Mouse (Mus musculus): ENCODE measurements around the gene Col9a2. TPM values are rescaled to one million over a fixed set of nuclear protein-coding genes. Genes with fewer than 3 reads are reported as not detected.

Col9a2 gene
- polyA plus RNA-seq, 1 experiment from 2014 or later = 8.3 TPM

GRCm38 (mm10) chr4:121028659-121029392 is 10.4 kb upstream of the Col9a2 start:
- Histone ChIP-seq H3K9me3 (ENCODE audit: control insufficient read depth, low read length) (no peaks in the 10 kb centered on the region), H3K27me3 (ENCODE audit: control insufficient read depth, insufficient read depth, low read length) (no peaks in the 10 kb centered on the region), H3K9ac (replicated peaks; ENCODE audit: low read length) (no peak overlapping the region), H3K4me3 (replicated peaks; ENCODE audit: low read depth, low read length) (no peak overlapping the region), H3K4me1 (ENCODE audit: control insufficient read depth, insufficient read depth, low read length) (no peaks in the 10 kb centered on the region), H3K4me2 (ENCODE audit: low read length) (no peak overlapping the region), H3K27ac (replicated peaks; ENCODE audit: low read depth, low read length) (no peak overlapping the region), H3K36me3 (ENCODE audit: control insufficient read depth, insufficient read depth, low read length) (no peaks in the 10 kb centered on the region)
- DNase-seq (peak; percentile 74), ATAC-seq (ENCODE audit: low FRiP score, low TSS enrichment) (no peak)
- WGBS = 25% methylated on average over 14 of the region's 14 CpGs

DNA sequence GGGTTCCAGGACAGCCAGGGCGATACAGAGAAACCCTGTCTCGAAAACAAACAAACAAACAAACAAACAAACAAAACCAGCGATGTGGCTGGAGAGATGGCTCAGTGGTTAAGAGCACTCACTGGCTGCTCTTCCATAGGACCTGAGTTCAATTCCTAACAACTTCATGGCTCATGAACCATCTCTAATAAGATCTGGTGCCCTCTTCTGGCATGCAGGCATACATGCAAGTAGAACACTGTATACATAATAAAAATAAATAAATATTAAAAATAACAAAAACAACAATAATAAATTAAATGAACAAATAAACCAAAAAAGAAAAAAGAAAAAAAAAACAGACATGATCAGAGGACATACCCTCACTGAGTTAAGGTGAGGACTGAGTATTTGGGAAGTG is 9.6 kb upstream of the Col9a2 start:
- 78% methylated on average over 3 of the region's 3 CpGs for WGBS
- ATAC-seq (ENCODE audit: low FRiP score, low TSS enrichment) = no peak
- Histone ChIP-seq H3K9me3 (ENCODE audit: control insufficient read depth, low read length) (no peaks in the 10 kb centered on the region), H3K36me3 (ENCODE audit: control insufficient read depth, insufficient read depth, low read length) (no peaks in the 10 kb centered on the region), H3K4me3 (replicated peaks; ENCODE audit: low read depth, low read length) (no peak overlapping the region), H3K27me3 (ENCODE audit: control insufficient read depth, insufficient read depth, low read length) (no peaks in the 10 kb centered on the region), H3K4me1 (ENCODE audit: control insufficient read depth, insufficient read depth, low read length) (no peaks in the 10 kb centered on the region), H3K27ac (replicated peaks; ENCODE audit: low read depth, low read length) (no peak overlapping the region), H3K4me2 (ENCODE audit: low read length) (no peak overlapping the region), H3K9ac (replicated peaks; ENCODE audit: low read length) (no peak overlapping the region)
- no peak for DNase-seq

- Histone ChIP-seq H3K9ac (replicated peaks; ENCODE audit: low read length) (no peak overlapping the region), H3K4me1 (ENCODE audit: control insufficient read depth, insufficient read depth, low read length) (no peaks in the 10 kb centered on the region), H3K36me3 (ENCODE audit: control insufficient read depth, insufficient read depth, low read length) (no peaks in the 10 kb centered on the region), H3K9me3 (ENCODE audit: control insufficient read depth, low read length) (no peaks in the 10 kb centered on the region), H3K4me2 (ENCODE audit: low read length) (no peak overlapping the region), H3K4me3 (replicated peaks; ENCODE audit: low read depth, low read length) (no peak overlapping the region), H3K27ac (replicated peaks; ENCODE audit: low read depth, low read length) (no peak overlapping the region), H3K27me3 (ENCODE audit: control insufficient read depth, insufficient read depth, low read length) (no peaks in the 10 kb centered on the region)
- no peak for DNase-seq
- WGBS = 60% methylated on average over 4 of the region's 4 CpGs
- no peak for ATAC-seq (ENCODE audit: low FRiP score, low TSS enrichment)
These were observed 7.7 kb upstream of the Col9a2 start for GRCm38 (mm10) chr4:121031440-121031839.

DNA sequence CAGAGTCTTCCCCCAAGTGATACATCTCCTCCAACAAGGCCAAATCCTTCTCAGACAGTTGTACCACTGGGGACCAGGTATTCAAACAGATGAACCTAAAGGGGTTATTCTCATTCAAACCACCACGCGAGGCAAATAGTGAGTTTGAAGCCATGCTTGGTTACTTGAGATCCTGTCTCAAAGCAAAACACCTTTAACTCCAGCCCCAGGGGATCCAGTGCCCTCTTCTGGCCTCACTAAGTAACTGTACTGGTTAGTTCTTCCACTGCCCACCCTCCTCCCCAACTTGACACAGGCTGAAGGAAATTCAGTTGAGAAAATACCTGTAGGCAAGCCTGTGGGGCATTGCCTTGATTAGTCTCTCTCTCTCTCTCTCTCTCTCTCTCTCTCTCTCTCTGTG is 6.2 kb upstream of the Col9a2 start:
- Histone ChIP-seq H3K27ac (replicated peaks; ENCODE audit: low read depth, low read length) (no peak overlapping the region), H3K27me3 (ENCODE audit: control insufficient read depth, insufficient read depth, low read length) (no peaks in the 10 kb centered on the region), H3K9me3 (ENCODE audit: control insufficient read depth, low read length) (no peaks in the 10 kb centered on the region), H3K4me3 (replicated peaks; ENCODE audit: low read depth, low read length) (no peak overlapping the region), H3K4me1 (ENCODE audit: control insufficient read depth, insufficient read depth, low read length) (no peaks in the 10 kb centered on the region), H3K9ac (replicated peaks; ENCODE audit: low read length) (no peak overlapping the region), H3K36me3 (ENCODE audit: control insufficient read depth, insufficient read depth, low read length) (no peaks in the 10 kb centered on the region), H3K4me2 (ENCODE audit: low read length) (no peak overlapping the region)
- 71% methylated on average over 2 of the region's 2 CpGs for WGBS
- no peak for DNase-seq
- ATAC-seq (ENCODE audit: low FRiP score, low TSS enrichment) = no peak

- WGBS = 56% methylated on average over 14 of the region's 14 CpGs
- ATAC-seq (ENCODE audit: low FRiP score, low TSS enrichment) (no peak), DNase-seq (peak; percentile 41)
- H3K9me3 ChIP-seq (ENCODE audit: control insufficient read depth, low read length) = no peaks in the 10 kb centered on the region
- H3K27me3 ChIP-seq (ENCODE audit: control insufficient read depth, insufficient read depth, low read length) = peaks cover 9% of the 10 kb centered on the region; the same call in 1 of the 2 replicates
- H3K4me2 ChIP-seq (ENCODE audit: low read length) = peak overlapping the region; percentile 67
- H3K4me1 ChIP-seq (ENCODE audit: control insufficient read depth, insufficient read depth, low read length) = peaks cover 12% of the 10 kb centered on the region; the same call in 1 of the 2 replicates
- no peak overlapping the region for H3K27ac ChIP-seq (replicated peaks; ENCODE audit: low read depth, low read length)
- peak overlapping the region; percentile 41 for H3K4me3 ChIP-seq (replicated peaks; ENCODE audit: low read depth, low read length)
- no peaks in the 10 kb centered on the region for H3K36me3 ChIP-seq (ENCODE audit: control insufficient read depth, insufficient read depth, low read length)
- peak overlapping the region; percentile 68; the same call in 1 of the 2 replicates for H3K9ac ChIP-seq (replicated peaks; ENCODE audit: low read length)
These were observed 1.1 kb downstream of the Col9a2 start for GRCm38 (mm10) chr4:121040323-121040722.

DNA sequence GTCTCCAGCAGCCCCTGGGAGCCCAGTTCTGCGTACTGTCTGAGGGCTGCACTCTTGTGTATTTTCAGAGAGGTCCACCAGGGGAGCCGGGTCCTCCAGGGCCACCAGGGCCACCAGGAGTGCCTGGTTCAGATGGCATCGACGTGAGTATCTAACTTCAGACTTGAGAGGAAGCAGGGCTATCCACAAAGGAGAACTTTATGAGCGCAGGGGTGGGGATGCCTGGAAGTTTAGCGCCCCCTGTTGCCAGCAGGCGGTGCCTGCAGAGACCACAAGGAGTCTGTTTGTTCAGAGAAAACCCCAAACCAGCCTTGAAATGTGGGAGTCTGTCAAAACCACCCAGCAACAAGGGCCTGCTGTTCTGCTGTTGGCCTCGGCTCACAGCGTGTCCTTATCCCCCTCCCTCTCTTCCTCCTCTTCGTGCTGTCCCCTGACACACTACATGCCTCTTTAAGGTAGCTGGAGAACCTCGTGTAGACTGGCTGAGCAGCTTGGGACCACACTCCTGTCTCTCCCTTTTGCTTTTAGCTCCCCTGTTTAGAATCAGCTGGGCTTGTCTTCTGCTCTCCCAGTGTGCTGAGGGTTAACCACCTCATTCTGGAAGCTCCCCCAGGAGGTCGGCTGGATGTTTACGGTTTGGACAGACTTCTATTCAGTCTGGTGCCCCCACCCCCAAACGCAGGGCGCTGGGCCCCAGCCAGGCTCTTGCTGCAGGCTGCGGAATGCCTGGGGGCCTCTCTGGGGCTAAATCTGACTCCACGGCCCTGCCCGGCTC is 1.9 kb downstream of the Col9a2 start:
- ATAC-seq (ENCODE audit: low FRiP score, low TSS enrichment) = peak; percentile 53
- Histone ChIP-seq H3K4me1 (ENCODE audit: control insufficient read depth, insufficient read depth, low read length) (peaks cover 12% of the 10 kb centered on the region; the same call in 1 of the 2 replicates), H3K4me3 (replicated peaks; ENCODE audit: low read depth, low read length) (no peak overlapping the region), H3K36me3 (ENCODE audit: control insufficient read depth, insufficient read depth, low read length) (no peaks in the 10 kb centered on the region), H3K27ac (replicated peaks; ENCODE audit: low read depth, low read length) (peak overlapping the region; percentile 64), H3K9me3 (ENCODE audit: control insufficient read depth, low read length) (no peaks in the 10 kb centered on the region), H3K9ac (replicated peaks; ENCODE audit: low read length) (no peak overlapping the region; the same call in 1 of the 2 replicates), H3K27me3 (ENCODE audit: control insufficient read depth, insufficient read depth, low read length) (peaks cover 9% of the 10 kb centered on the region; the same call in 1 of the 2 replicates), H3K4me2 (ENCODE audit: low read length) (peak overlapping the region; percentile 30; the same call in 1 of the 2 replicates)
- WGBS = 6% methylated on average over 18 of the region's 18 CpGs
- peak; percentile 82 for DNase-seq

GRCm38 (mm10) chr4:121042472-121042871 is 3.3 kb downstream of the Col9a2 start:
- no peak for DNase-seq
- Histone ChIP-seq H3K36me3 (ENCODE audit: control insufficient read depth, insufficient read depth, low read length) (no peaks in the 10 kb centered on the region), H3K9ac (replicated peaks; ENCODE audit: low read length) (no peak overlapping the region), H3K27me3 (ENCODE audit: control insufficient read depth, insufficient read depth, low read length) (peaks cover 9% of the 10 kb centered on the region; the same call in 1 of the 2 replicates), H3K27ac (replicated peaks; ENCODE audit: low read depth, low read length) (0 out of 2 replicates have a peak overlapping the region, but pooled peaks have one; percentile 5), H3K9me3 (ENCODE audit: control insufficient read depth, low read length) (no peaks in the 10 kb centered on the region), H3K4me1 (ENCODE audit: control insufficient read depth, insufficient read depth, low read length) (peaks cover 12% of the 10 kb centered on the region; the same call in 1 of the 2 replicates), H3K4me2 (ENCODE audit: low read length) (no peak overlapping the region), H3K4me3 (replicated peaks; ENCODE audit: low read depth, low read length) (no peak overlapping the region)
- ATAC-seq (ENCODE audit: low FRiP score, low TSS enrichment) = no peak
- WGBS = 55% methylated on average over 5 of the region's 5 CpGs

DNA sequence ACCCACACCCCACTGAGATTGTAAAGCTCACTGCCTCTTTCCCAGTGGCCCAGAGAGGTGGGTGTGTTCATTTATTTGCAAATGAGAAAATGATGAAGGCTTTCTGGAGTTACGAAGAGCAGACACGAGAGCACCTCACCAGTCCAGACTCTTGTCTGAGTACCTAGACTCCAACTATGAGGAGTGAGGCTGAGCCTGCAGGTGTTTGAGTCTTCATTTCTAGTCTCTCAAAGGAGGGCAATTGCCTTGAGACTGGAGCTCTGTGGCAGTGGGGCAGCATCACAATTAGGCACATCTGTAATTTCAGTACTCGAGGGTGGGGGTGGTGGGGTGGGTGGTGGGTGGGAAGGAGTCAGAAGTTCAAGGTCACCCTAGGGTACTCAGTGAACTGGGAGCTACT is 3.8 kb downstream of the Col9a2 start:
- Histone ChIP-seq H3K4me2 (ENCODE audit: low read length) (no peak overlapping the region), H3K27ac (replicated peaks; ENCODE audit: low read depth, low read length) (no peak overlapping the region), H3K9ac (replicated peaks; ENCODE audit: low read length) (no peak overlapping the region), H3K36me3 (ENCODE audit: control insufficient read depth, insufficient read depth, low read length) (no peaks in the 10 kb centered on the region), H3K27me3 (ENCODE audit: control insufficient read depth, insufficient read depth, low read length) (peaks cover 9% of the 10 kb centered on the region; the same call in 1 of the 2 replicates), H3K4me1 (ENCODE audit: control insufficient read depth, insufficient read depth, low read length) (peaks cover 12% of the 10 kb centered on the region; the same call in 1 of the 2 replicates), H3K9me3 (ENCODE audit: control insufficient read depth, low read length) (no peaks in the 10 kb centered on the region), H3K4me3 (replicated peaks; ENCODE audit: low read depth, low read length) (no peak overlapping the region)
- no peak for DNase-seq
- 76% methylated on average over 3 of the region's 3 CpGs for whole genome bisulfite sequencing
- no peak for ATAC-seq (ENCODE audit: low FRiP score, low TSS enrichment)
